8 mouse cellular contexts compared by ENCODE assay signal in the genomic region with DNA sequence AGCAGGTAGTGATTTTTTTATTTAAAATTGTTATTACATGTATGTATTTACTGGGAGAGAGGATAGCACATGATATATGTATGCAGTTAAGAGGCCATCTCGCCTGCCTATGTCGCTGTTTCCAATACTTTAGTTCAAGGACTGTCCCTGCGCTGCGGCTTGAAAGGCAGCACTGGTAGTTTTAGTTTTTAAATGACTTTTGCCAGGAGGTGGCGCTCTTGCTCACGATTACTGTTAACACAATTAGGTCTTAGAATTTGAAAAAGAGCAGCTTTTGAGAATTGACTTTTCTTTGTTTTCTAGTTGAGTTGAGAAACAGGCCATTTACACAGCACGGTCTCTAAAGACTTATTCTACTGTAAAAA.
DNase-seq lines count a peak whose midpoint lies in the region; ATAC-seq lines count a peak whose summit lies in the region.

No protein-coding gene starts in this region.

- peak; percentile 74 to 78 for DNase-seq in adrenal gland, adult 18-20 months (ENCODE audit: low spot score in 2 of 2)
- peak; percentile 74 to 86 for DNase-seq in cerebellum, postnatal 36 days
- DNase-seq in frontal cortex, postnatal 36 days (ENCODE audit: low spot score in 2 of 2): peak; percentile 78 to 91
- peak; percentile 97 for DNase-seq in hindbrain, embryonic 14.5 days (ENCODE audit: low spot score)
- peak; percentile 77 to 91 for DNase-seq in layer of hippocampus, postnatal 14 days (ENCODE audit: low spot score in 2 of 2)
- peak; percentile 87 for DNase-seq in lung, postnatal 14 days
- peak; percentile 74 for DNase-seq in right cerebral cortex, adult 18-20 months

- peak overlapping the region; percentile 57 for H3K4me2 ChIP-seq in hindbrain, embryonic 14.5 days (replicated peaks)

- H3K4me3 ChIP-seq in hindbrain, embryonic 14.5 days (replicated peaks; ENCODE audit: low read length): peak overlapping the region; percentile 22

- no peaks in the 10 kb centered on the region for H3K36me3 ChIP-seq in hindbrain, embryonic 14.5 days (replicated peaks; ENCODE audit: control insufficient read depth, insufficient read depth)

- peaks cover 11% of the 10 kb centered on the region; the same call in 1 of the 2 replicates for H3K4me1 ChIP-seq in hindbrain, embryonic 14.5 days (replicated peaks; ENCODE audit: control insufficient read depth, insufficient read depth, low read length)

- peak; percentile 63; the same call in 1 of the 2 replicates for ATAC-seq in hindbrain, embryonic 14.5 days (ENCODE audit: low FRiP score)
- ATAC-seq in activated CD4-positive, CD25-positive, alpha-beta regulatory T cell, adult 4 months: no peak

- no peaks in the 10 kb centered on the region for H3K27me3 ChIP-seq in hindbrain, embryonic 14.5 days (ENCODE audit: control insufficient read depth, insufficient read depth, low read length)

- peak overlapping the region; percentile 51; the same call in 1 of the 2 replicates for H3K9ac ChIP-seq in hindbrain, embryonic 14.5 days

- H3K27ac ChIP-seq in hindbrain, embryonic 14.5 days: peak overlapping the region; percentile 71; the same call in 1 of the 2 replicates

- WGBS in hindbrain, embryonic 14.5 days: 9% methylated on average over 7 of the region's 7 CpGs

- H3K9me3 ChIP-seq in hindbrain, embryonic 14.5 days (ENCODE audit: control insufficient read depth, low read length): no peaks in the 10 kb centered on the region
